24 mouse cellular contexts compared by ENCODE assay signal in the genomic region with DNA sequence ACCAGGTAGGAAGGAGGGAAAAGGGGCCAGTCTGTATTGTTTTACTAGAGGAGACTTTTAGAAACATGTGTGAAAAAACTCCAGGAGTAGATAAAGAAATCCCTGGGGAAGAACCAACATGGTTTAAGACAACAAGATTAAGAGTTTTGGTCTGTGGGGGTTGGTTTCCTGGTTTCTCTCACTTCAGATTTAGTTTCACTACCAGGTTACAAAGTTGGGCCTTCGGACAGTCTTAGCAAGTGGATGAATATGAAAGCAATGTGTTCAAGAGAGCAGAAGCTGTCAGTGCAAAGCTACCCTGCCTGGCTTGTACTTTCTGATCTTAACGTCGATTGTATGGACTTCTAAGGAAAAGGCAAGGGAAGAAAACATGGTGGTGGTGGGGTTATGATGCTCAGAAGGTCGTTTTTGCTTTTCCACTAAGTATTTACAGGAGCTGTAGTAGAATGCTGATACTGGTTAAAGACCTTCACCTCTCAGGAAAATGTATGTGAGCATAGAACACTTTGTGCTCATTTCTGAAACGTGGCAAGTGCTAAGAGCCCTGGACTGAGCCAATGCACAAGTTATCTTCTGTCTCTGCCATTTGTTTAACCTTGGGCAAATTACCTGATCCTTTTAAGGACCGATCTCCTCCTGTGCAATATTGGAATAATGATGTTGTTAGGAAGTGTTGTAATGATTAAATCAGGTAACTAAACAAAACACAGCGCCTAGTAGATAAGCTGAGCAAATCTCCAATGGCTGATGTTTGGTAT.
DNase-seq lines count a peak whose midpoint lies in the region; ATAC-seq and TF ChIP-seq lines count a peak whose summit lies in the region.
"Had no signal": no experiment of that assay in that cellular context is flagged by ENCODE, and none has a peak within 500 bp of the region (broad histone marks: within the 10 kb centered on the region; RNA-seq: fewer than 3 reads in every experiment).

No protein-coding gene starts in this region.

- WGBS in liver, adult 2 months: 41% methylated on average over 7 of the region's 7 CpGs
- 67% methylated on average over 7 of the region's 7 CpGs for WGBS in stomach, embryonic 14.5 days
- WGBS in stomach, postnatal 0 days: 60% methylated on average over 7 of the region's 7 CpGs
- 64% methylated on average over 7 of the region's 7 CpGs for WGBS in stomach, embryonic 15.5 days
- WGBS in forebrain, embryonic 12.5 days: 82% methylated on average over 7 of the region's 7 CpGs

- 0 out of 2 replicates have a peak, but pooled peaks have one; percentile 28 for ATAC-seq in stomach, embryonic 14.5 days (ENCODE audit: insufficient number of reproducible peaks, insufficient read depth, low FRiP score, low read depth)
- no peak for ATAC-seq in stomach, postnatal 0 days (ENCODE audit: low FRiP score, low TSS enrichment)
- ATAC-seq in stomach, embryonic 15.5 days (ENCODE audit: insufficient read depth, low FRiP score, low read depth): peak; percentile 67
- no peak for ATAC-seq in forebrain, embryonic 12.5 days (ENCODE audit: low FRiP score)
- ATAC-seq: forebrain, embryonic 13.5 days; forebrain, embryonic 15.5 days; forebrain, postnatal 0 days had no signal

- peak; percentile 80 for DNase-seq in liver, adult 2 months (ENCODE audit: extremely low read depth, low read depth, low spot score)
- no peak for DNase-seq in liver
- no peak for DNase-seq in stomach, postnatal 0 days (ENCODE audit: low spot score)
- DNase-seq in urinary bladder, postnatal 4 days (ENCODE audit: low spot score in 2 of 2): no peak
- DNase-seq: adrenal gland, adult 2 months; adrenal gland, postnatal 10 days; adrenal gland, postnatal 25 days; cerebellum, adult 11 months; cerebellum, adult 18-20 months; cerebellum, adult 8-10 months; cerebellum, adult 9-11 months; cerebellum, postnatal 14 days; cerebellum, postnatal 36 days; embryo, embryonic 11 days; forebrain, postnatal 0 days had no signal

- H3K4me3 ChIP-seq in liver, adult 2 months (ENCODE audit: insufficient read depth, low read depth, low read length): no peak overlapping the region
- H3K4me3 ChIP-seq in stomach, embryonic 14.5 days (ENCODE audit: low read depth, low read length): no peak overlapping the region
- no peak overlapping the region for H3K4me3 ChIP-seq in stomach, postnatal 0 days (ENCODE audit: low read depth, low read length)
- H3K4me3 ChIP-seq in stomach, embryonic 15.5 days (replicated peaks): no peak overlapping the region
- no peak overlapping the region for H3K4me3 ChIP-seq in forebrain, embryonic 12.5 days (replicated peaks)
- H3K4me3 ChIP-seq: embryonic facial prominence, embryonic 13.5 days; embryonic facial prominence, embryonic 15.5 days; erythroblast, embryonic 14.5 days; forebrain, embryonic 10.5 days; forebrain, embryonic 13.5 days; forebrain, embryonic 15.5 days had no signal

- no peaks in the 10 kb centered on the region for H3K36me3 ChIP-seq in liver, adult 2 months (ENCODE audit: control insufficient read depth, insufficient read depth, low read length)
- H3K36me3 ChIP-seq in stomach, embryonic 14.5 days (ENCODE audit: control insufficient read depth, insufficient read depth, low read length): no peaks in the 10 kb centered on the region
- H3K36me3 ChIP-seq in stomach, postnatal 0 days (ENCODE audit: control insufficient read depth, insufficient read depth, low read length): no peaks in the 10 kb centered on the region
- no peaks in the 10 kb centered on the region for H3K36me3 ChIP-seq in stomach, embryonic 15.5 days
- no peaks in the 10 kb centered on the region for H3K36me3 ChIP-seq in forebrain, embryonic 12.5 days (replicated peaks)
- H3K36me3 ChIP-seq: embryonic facial prominence, embryonic 13.5 days; embryonic facial prominence, embryonic 15.5 days; forebrain, embryonic 10.5 days; forebrain, embryonic 15.5 days had no signal

- no peak overlapping the region for H3K9ac ChIP-seq in liver, adult 2 months (ENCODE audit: low read depth, low read length)
- H3K9ac ChIP-seq in stomach, embryonic 14.5 days (replicated peaks; ENCODE audit: low read depth, low read length): no peak overlapping the region
- H3K9ac ChIP-seq in stomach, postnatal 0 days (ENCODE audit: low read length): no peak overlapping the region
- H3K9ac ChIP-seq in stomach, embryonic 15.5 days: no peak overlapping the region
- H3K9ac ChIP-seq in forebrain, embryonic 12.5 days: no peak overlapping the region
- H3K9ac ChIP-seq: embryonic facial prominence, embryonic 13.5 days; embryonic facial prominence, embryonic 15.5 days; forebrain, embryonic 13.5 days; forebrain, embryonic 15.5 days; forebrain, postnatal 0 days had no signal

- TF ChIP-seq EP300 in stomach, postnatal 0 days (optimal IDR thresholded peaks at IDR 0.05): no peak

- no peaks in the 10 kb centered on the region for H3K9me3 ChIP-seq in stomach, embryonic 14.5 days (ENCODE audit: control insufficient read depth, low read depth, low read length)
- no peaks in the 10 kb centered on the region for H3K9me3 ChIP-seq in stomach, postnatal 0 days (ENCODE audit: control insufficient read depth, low read length)
- H3K9me3 ChIP-seq in stomach, embryonic 15.5 days: no peaks in the 10 kb centered on the region
- H3K9me3 ChIP-seq in forebrain, embryonic 12.5 days: no peaks in the 10 kb centered on the region
- H3K9me3 ChIP-seq: embryonic facial prominence, embryonic 13.5 days; embryonic facial prominence, embryonic 15.5 days; forebrain, embryonic 10.5 days; forebrain, embryonic 13.5 days; forebrain, embryonic 15.5 days had no signal

- TF ChIP-seq CTCF in liver, adult 2 months (IDR thresholded peaks at IDR 0.05; ENCODE audit: low read depth, low read length): no peak
- no peak for TF ChIP-seq CTCF in stomach, postnatal 0 days (IDR thresholded peaks at IDR 0.05; ENCODE audit: low read depth)

- no peak overlapping the region for H3K4me2 ChIP-seq in stomach, embryonic 14.5 days (replicated peaks; ENCODE audit: low read depth, low read length)
- H3K4me2 ChIP-seq in stomach, postnatal 0 days (replicated peaks; ENCODE audit: low read depth): no peak overlapping the region
- H3K4me2 ChIP-seq in stomach, embryonic 15.5 days: no peak overlapping the region
- H3K4me2 ChIP-seq in forebrain, embryonic 12.5 days: no peak overlapping the region
- H3K4me2 ChIP-seq: embryonic facial prominence, embryonic 13.5 days; embryonic facial prominence, embryonic 15.5 days; forebrain, embryonic 13.5 days; forebrain, embryonic 15.5 days had no signal

- H3K27me3 ChIP-seq in liver, adult 2 months (ENCODE audit: control insufficient read depth, insufficient read depth, low read length): no peaks in the 10 kb centered on the region
- H3K27me3 ChIP-seq in stomach, embryonic 14.5 days (ENCODE audit: control insufficient read depth, insufficient read depth, low read length): no peaks in the 10 kb centered on the region
- H3K27me3 ChIP-seq in stomach, postnatal 0 days (ENCODE audit: control insufficient read depth, insufficient read depth, low read length): no peaks in the 10 kb centered on the region
- H3K27me3 ChIP-seq in stomach, embryonic 15.5 days (replicated peaks): no peaks in the 10 kb centered on the region
- no peaks in the 10 kb centered on the region for H3K27me3 ChIP-seq in forebrain, embryonic 12.5 days
- H3K27me3 ChIP-seq: embryonic facial prominence, embryonic 13.5 days; embryonic facial prominence, embryonic 15.5 days; forebrain, embryonic 13.5 days; forebrain, embryonic 15.5 days had no signal

- no peak overlapping the region for H3K27ac ChIP-seq in liver, adult 2 months (replicated peaks; ENCODE audit: insufficient read depth, low read depth, low read length)
- no peak overlapping the region for H3K27ac ChIP-seq in stomach, embryonic 14.5 days (ENCODE audit: low read length)
- no peak overlapping the region for H3K27ac ChIP-seq in stomach, postnatal 0 days (replicated peaks)
- peak overlapping the region; percentile 37; the same call in 1 of the 2 replicates for H3K27ac ChIP-seq in stomach, embryonic 15.5 days
- no peak overlapping the region for H3K27ac ChIP-seq in forebrain, embryonic 12.5 days
- H3K27ac ChIP-seq: embryonic facial prominence, embryonic 13.5 days; embryonic facial prominence, embryonic 15.5 days; forebrain, embryonic 10.5 days; forebrain, embryonic 13.5 days; forebrain, embryonic 15.5 days had no signal

- H3K4me1 ChIP-seq in liver, adult 2 months (ENCODE audit: control insufficient read depth, insufficient read depth, low read length): peaks cover 4% of the 10 kb centered on the region; the same call in 1 of the 2 replicates
- H3K4me1 ChIP-seq in stomach, embryonic 14.5 days (ENCODE audit: control insufficient read depth, insufficient read depth, low read length): no peaks in the 10 kb centered on the region
- 0 out of 2 replicates have a peak, but pooled peaks cover 2% of the 10 kb centered on the region for H3K4me1 ChIP-seq in stomach, postnatal 0 days (replicated peaks; ENCODE audit: control insufficient read depth, insufficient read depth)
- H3K4me1 ChIP-seq in stomach, embryonic 15.5 days: no peaks in the 10 kb centered on the region
- H3K4me1 ChIP-seq in forebrain, embryonic 12.5 days: no peaks in the 10 kb centered on the region
- H3K4me1 ChIP-seq: embryonic facial prominence, embryonic 15.5 days; forebrain, embryonic 10.5 days; forebrain, embryonic 13.5 days; forebrain, embryonic 15.5 days had no signal

- H3K79me2 ChIP-seq in liver, adult 2 months (ENCODE audit: control insufficient read depth, insufficient read depth, low read length): no peaks in the 10 kb centered on the region

- TF ChIP-seq POLR2A in liver, adult 2 months (IDR thresholded peaks at IDR 0.05; ENCODE audit: extremely low read depth, insufficient read depth, low read length): no peak

Comparison
In these comparisons a context has a peak if more than half of its experiments do, and no peak if none do; other contexts are left out.
1. ATAC-seq: peak in stomach, embryonic 14.5 days (single experiment) and stomach, embryonic 15.5 days (single experiment); none in stomach, postnatal 0 days (single experiment) and forebrain, embryonic 12.5 days (single experiment).